12 mouse cellular contexts compared by ENCODE assay signal in the genomic region with DNA sequence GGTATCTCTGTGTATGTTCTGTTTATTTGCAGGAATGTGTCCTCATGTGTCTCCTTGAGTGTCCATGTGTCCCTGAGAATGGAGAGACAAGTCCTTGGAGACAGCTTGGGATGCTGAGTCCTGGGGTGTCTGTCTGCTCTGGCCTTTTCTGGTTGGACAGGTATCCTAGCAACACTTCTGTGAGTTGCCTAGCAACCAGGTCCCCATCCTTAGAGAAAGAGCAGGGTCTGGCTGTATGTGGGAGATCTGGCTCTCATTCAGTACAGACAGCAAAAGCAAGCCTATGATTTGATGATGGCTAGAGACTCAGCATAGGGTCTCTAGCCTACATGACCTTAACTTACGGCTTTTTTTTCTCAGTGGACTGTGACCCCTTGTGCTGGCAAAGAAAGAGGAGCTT. TPM values are rescaled to one million over a fixed set of nuclear protein-coding genes. Genes with fewer than 3 reads are reported as not detected.
DNase-seq lines count a peak whose midpoint lies in the region; ATAC-seq lines count a peak whose summit lies in the region.
"Had no signal": no experiment of that assay in that cellular context is flagged by ENCODE, and none has a peak within 500 bp of the region (broad histone marks: within the 10 kb centered on the region; RNA-seq: fewer than 3 reads in every experiment).

No protein-coding gene starts in this region.

- H3K9ac ChIP-seq in forebrain, embryonic 15.5 days (replicated peaks): no peak overlapping the region
- H3K9ac ChIP-seq: limb, embryonic 12.5 days had no signal

- no peaks in the 10 kb centered on the region for H3K27me3 ChIP-seq in forebrain, embryonic 15.5 days

- peaks cover 4% of the 10 kb centered on the region; the same call in 1 of the 2 replicates for H3K36me3 ChIP-seq in forebrain, embryonic 15.5 days
- H3K36me3 ChIP-seq: limb, embryonic 12.5 days had no signal

- H3K4me1 ChIP-seq in forebrain, embryonic 15.5 days: peaks cover 42% of the 10 kb centered on the region

- peak overlapping the region; percentile 87 for H3K27ac ChIP-seq in forebrain, embryonic 15.5 days (replicated peaks)
- H3K27ac ChIP-seq: limb, embryonic 12.5 days had no signal

- no peak overlapping the region for H3K4me3 ChIP-seq in forebrain, embryonic 15.5 days
- H3K4me3 ChIP-seq: limb, embryonic 12.5 days had no signal

- 80% methylated on average over 1 of the region's 1 CpGs for WGBS in forebrain, embryonic 15.5 days

- peak; percentile 74 to 80 for DNase-seq in layer of hippocampus, adult 18-20 months (ENCODE audit: low spot score in 2 of 2)
- DNase-seq in layer of hippocampus, postnatal 25 days (ENCODE audit: extremely low spot score in 1 of 2, low spot score in 1 of 2): no peak
- peak; percentile 70 to 73 for DNase-seq in left cerebral cortex, adult 9 months (ENCODE audit: low spot score in 2 of 2)
- peak; percentile 67 to 88 for DNase-seq in right cerebral cortex, postnatal 10 days (ENCODE audit: low spot score in 2 of 2)
- no peak for DNase-seq in lung, postnatal 36 days
- no peak for DNase-seq in lung, postnatal 4 days
- no peak for DNase-seq in gastrocnemius, postnatal 25 days
- DNase-seq: adrenal gland, postnatal 14 days had no signal

- peak; percentile 67 for ATAC-seq in forebrain, embryonic 15.5 days (replicated peaks)

- no peaks in the 10 kb centered on the region for H3K9me3 ChIP-seq in forebrain, embryonic 15.5 days
- H3K9me3 ChIP-seq: limb, embryonic 12.5 days had no signal

- H3K4me2 ChIP-seq in forebrain, embryonic 15.5 days (replicated peaks): no peak overlapping the region
- H3K4me2 ChIP-seq: limb, embryonic 12.5 days had no signal

RNA-seq across cellular contexts. Expression of a gene that starts 1.1 kb away (rescaled TPM):
- 10 to 100 TPM; 50.6 to 52.4 TPM for total RNA-seq in layer of hippocampus, adult 18-20 months (2021)
- total RNA-seq in layer of hippocampus, postnatal 25 days (2021): 10 to 100 TPM; 44.6 to 52.6 TPM
- 47.6 and 54.1 TPM in 2 replicates for polyA plus RNA-seq in forebrain, embryonic 15.5 days (2015; fragmentation: Nextera tagmentation; extraction: Ambion mirVana)
- not detected for total RNA-seq in gastrocnemius, postnatal 25 days (2021)
- total RNA-seq: megakaryocyte progenitor cell, adult 5-6 weeks had no signal

RNA-seq across cellular contexts. Expression of a gene that starts 15.5 kb away (rescaled TPM):
- total RNA-seq in layer of hippocampus, adult 18-20 months (2021): not detected
- total RNA-seq in layer of hippocampus, postnatal 25 days (2021): not detected
- not detected in 2 replicates for polyA plus RNA-seq in forebrain, embryonic 15.5 days (2015; fragmentation: Nextera tagmentation; extraction: Ambion mirVana)
- not detected for total RNA-seq in gastrocnemius, postnatal 25 days (2021)
- total RNA-seq: adrenal gland, postnatal 14 days; megakaryocyte progenitor cell, adult 5-6 weeks had no signal
- polyA plus RNA-seq: heart, embryonic 16.5 days; limb, embryonic 12.5 days had no signal

RNA-seq across cellular contexts. Expression of a gene that starts 20.0 kb away (rescaled TPM):
- 10 to 100 TPM; 41.7 to 47.2 TPM for total RNA-seq in layer of hippocampus, adult 18-20 months (2021)
- 10 to 100 TPM; 32.2 to 39.5 TPM for total RNA-seq in layer of hippocampus, postnatal 25 days (2021)
- 49.1 and 49.7 TPM in 2 replicates for polyA plus RNA-seq in forebrain, embryonic 15.5 days (2015; fragmentation: Nextera tagmentation; extraction: Ambion mirVana)
- 1 to 10 TPM; 2.6 to 6.1 TPM for total RNA-seq in gastrocnemius, postnatal 25 days (2021)

RNA-seq across cellular contexts. Expression of a gene that starts 33.6 kb away (rescaled TPM):
- 10 to 100 TPM; 48.3 to 55.1 TPM for total RNA-seq in layer of hippocampus, adult 18-20 months (2021)
- 10 to 100 TPM; 53.7 to 65.7 TPM for total RNA-seq in layer of hippocampus, postnatal 25 days (2021)
- polyA plus RNA-seq in forebrain, embryonic 15.5 days (2015; fragmentation: Nextera tagmentation; extraction: Ambion mirVana): 44.8 and 51.4 TPM in 2 replicates
- 1 to 10 TPM; 6.0 to 7.2 TPM for total RNA-seq in gastrocnemius, postnatal 25 days (2021)

RNA-seq across cellular contexts. Expression of a gene that starts 42.3 kb away (rescaled TPM):
- 10 to 100 TPM; 11.3 to 12.6 TPM for total RNA-seq in layer of hippocampus, adult 18-20 months (2021)
- 10 to 100 TPM; 10.6 to 14.8 TPM for total RNA-seq in layer of hippocampus, postnatal 25 days (2021)
- polyA plus RNA-seq in forebrain, embryonic 15.5 days (2015; fragmentation: Nextera tagmentation; extraction: Ambion mirVana): 12.9 and 14.7 TPM in 2 replicates
- 10 to 100 TPM; 10.5 to 12.7 TPM for total RNA-seq in gastrocnemius, postnatal 25 days (2021)
- total RNA-seq: megakaryocyte progenitor cell, adult 5-6 weeks had no signal

Comparison
In these comparisons a context has a peak if more than half of its experiments do, and no peak if none do; other contexts are left out.
1. DNase-seq: peak in layer of hippocampus, adult 18-20 months (2 of 2), left cerebral cortex, adult 9 months (2 of 2) and right cerebral cortex, postnatal 10 days (2 of 2); none in layer of hippocampus, postnatal 25 days (0 of 2), lung, postnatal 36 days (single experiment), lung, postnatal 4 days (0 of 2) and gastrocnemius, postnatal 25 days (single experiment).
2. RNA of a gene that starts 1.1 kb away (total RNA-seq): 44.6 to 52.6 TPM in layer of hippocampus, postnatal 25 days and 50.6 to 52.4 TPM in layer of hippocampus, adult 18-20 months; not detected in gastrocnemius, postnatal 25 days; every median in the first group is over 10 times any median in the second.
3. RNA of a gene that starts 20.0 kb away (total RNA-seq): 41.7 to 47.2 TPM in layer of hippocampus, adult 18-20 months and 32.2 to 39.5 TPM in layer of hippocampus, postnatal 25 days; 2.6 to 6.1 TPM in gastrocnemius, postnatal 25 days; every median in the first group is over 4 times any median in the second.